Mouse (Mus musculus) embryonic facial prominence, embryonic 12.5 days (tissue): ENCODE results near the gene Tmed1. TPM values are rescaled to one million over a fixed set of nuclear protein-coding genes. Genes with fewer than 3 reads are reported as not detected.
A peak's percentile ranks its signal among the peaks of the same experiment; 100 is the strongest.
"Not testable (repeated sequence)": the region's sequence is repeated elsewhere in the genome, so short reads cannot be mapped to it uniquely, and the experiment has no call there.

Experiments used
- ATAC-seq: fragments of 200-750 bp; cut with Nextera tagmentation; 2 replicates; pipeline ENCODE4 v1.8.0; 2017; ENCODE audit not compliant: insufficient number of reproducible peaks, insufficient read depth, low FRiP score, low TSS enrichment
- H3K27ac ChIP-seq: fragments of 300-500 bp; sonication (generic); 2 replicates; pipeline ENCODE4 v1.5.1; 2016; ENCODE audit warnings: mild to moderate bottlenecking
- H3K27me3 ChIP-seq: fragments of 300-500 bp; sonication (generic); 2 replicates; pipeline ENCODE4 v1.6.1; 2016; ENCODE audit warnings: mild to moderate bottlenecking, moderate library complexity
- H3K36me3 ChIP-seq: fragments of 300-500 bp; sonication (generic); 2 replicates; pipeline ENCODE4 v1.6.1; 2016; ENCODE audit warnings: mild to moderate bottlenecking
- H3K4me1 ChIP-seq: fragments of 300-500 bp; sonication (generic); 2 replicates; pipeline ENCODE4 v1.6.1; 2016
- H3K4me2 ChIP-seq: fragments of 300-500 bp; sonication (generic); replicated peaks from 2 replicates; pipeline ENCODE4 v1.6.1; 2016; ENCODE audit warnings: mild to moderate bottlenecking, moderate library complexity
- H3K4me3 ChIP-seq: fragments of 300-500 bp; sonication (generic); 2 replicates; pipeline ENCODE4 v1.5.1; 2016; ENCODE audit warnings: mild to moderate bottlenecking
- H3K9ac ChIP-seq: fragments of 300-500 bp; sonication (generic); 2 replicates; pipeline ENCODE4 v1.6.1; 2016; ENCODE audit warnings: mild to moderate bottlenecking, moderate library complexity
- H3K9me3 ChIP-seq: fragments of 300-500 bp; sonication (generic); 2 replicates; pipeline ENCODE4 v1.6.1; 2016; ENCODE audit warnings: mild to moderate bottlenecking, moderate library complexity
- WGBS: fragments of 180-500 bp; shearing (Covaris S2); methylation state at CpG from one replicate; pipeline ENCODE4 v1.1.7; 2016; 5-methylcytosine and 5-hydroxymethylcytosine counted together
- microRNA-seq: library from miRNA; unstranded; fragments of <30 nt; microRNA quantifications from one replicate; pipeline ENCODE4, GENCODE M21; 2017
- polyA plus RNA-seq: library from polyadenylated mRNA; unstranded; fragments of >200 nt; fragmentation: Nextera tagmentation; extraction: Ambion mirVana; gene quantifications from 2 replicates; pipeline ENCODE4 v1.2.1, GENCODE M21; 2016

The Tmed1 gene
- polyA plus RNA-seq, 1 experiment from 2014 or later: 113 TPM

DNA sequence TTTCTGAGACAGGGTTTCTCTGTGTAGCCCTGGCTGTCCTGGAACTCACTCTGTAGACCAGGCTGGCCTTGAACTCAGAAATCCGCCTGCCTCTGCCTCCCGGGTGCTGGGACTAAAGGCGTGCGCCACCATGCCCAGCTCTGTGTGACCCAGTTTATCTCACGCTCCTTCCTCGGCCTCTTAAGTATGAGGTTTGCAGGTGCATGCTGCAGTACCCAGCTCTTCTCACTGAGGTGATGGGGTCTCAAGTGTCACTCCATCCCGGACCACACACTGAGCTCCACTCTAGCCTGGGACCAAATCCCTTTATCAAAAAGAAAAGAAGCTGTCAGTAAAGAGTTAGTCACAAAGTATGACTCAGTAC, 45.5 kb downstream of the Tmed1 start:
- not testable (repeated sequence) for H3K4me3 ChIP-seq, H3K27me3 ChIP-seq, ATAC-seq, H3K9ac ChIP-seq, H3K27ac ChIP-seq, H3K4me1 ChIP-seq, H3K4me2 ChIP-seq, H3K9me3 ChIP-seq
- 91% methylated on average over 7 of the region's 7 CpGs for WGBS
- peaks cover 37% of the 10 kb centered on the region for H3K36me3 ChIP-seq

DNA sequence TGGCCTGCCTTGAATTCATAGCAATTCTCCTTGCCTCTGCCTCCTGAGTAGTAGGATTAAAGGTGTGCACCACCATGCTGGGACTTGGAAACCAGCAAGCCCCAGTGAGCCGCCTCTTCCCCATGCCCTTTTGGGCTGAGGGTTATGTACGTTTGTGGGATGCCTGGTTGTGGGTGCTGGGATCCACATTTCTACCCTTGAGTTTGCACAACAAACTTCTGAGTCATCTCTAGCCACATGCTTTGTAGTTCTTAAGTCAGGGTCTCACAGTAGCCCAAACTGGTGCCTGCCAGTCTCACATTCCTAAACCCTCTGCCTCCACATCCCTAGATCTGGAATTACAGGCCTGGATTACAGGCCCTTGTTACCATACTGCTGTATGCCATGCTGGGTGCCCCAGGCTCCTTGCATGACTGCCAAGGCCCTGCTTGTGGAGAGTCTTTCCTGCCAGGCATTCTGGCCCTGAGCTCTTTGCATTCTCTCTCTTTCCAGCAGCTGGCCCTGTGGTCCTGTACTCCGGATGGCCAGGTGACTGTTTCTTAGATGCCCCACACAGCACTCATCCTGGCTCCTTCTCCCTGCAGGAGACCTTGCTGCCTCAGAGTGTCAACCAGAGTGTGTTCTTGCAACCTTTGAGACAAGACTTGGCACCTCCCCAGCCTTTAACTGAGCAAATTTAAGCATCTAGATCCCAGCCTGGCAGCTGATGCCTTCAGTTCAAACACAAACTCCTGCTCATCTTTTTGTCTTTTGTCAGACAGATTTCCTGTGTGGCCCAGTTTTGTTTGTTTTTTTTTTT, 46.1 kb downstream of the Tmed1 start:
- no peak for ATAC-seq
- Histone ChIP-seq H3K4me2 (no peak overlapping the region), H3K9ac (no peak overlapping the region), H3K27ac (no peak overlapping the region), H3K4me1 (no peaks in the 10 kb centered on the region), H3K9me3 (no peaks in the 10 kb centered on the region), H3K4me3 (no peak overlapping the region), H3K27me3 (no peaks in the 10 kb centered on the region), H3K36me3 (peaks cover 40% of the 10 kb centered on the region)
- 86% methylated on average over 3 of the region's 3 CpGs for WGBS

DNA sequence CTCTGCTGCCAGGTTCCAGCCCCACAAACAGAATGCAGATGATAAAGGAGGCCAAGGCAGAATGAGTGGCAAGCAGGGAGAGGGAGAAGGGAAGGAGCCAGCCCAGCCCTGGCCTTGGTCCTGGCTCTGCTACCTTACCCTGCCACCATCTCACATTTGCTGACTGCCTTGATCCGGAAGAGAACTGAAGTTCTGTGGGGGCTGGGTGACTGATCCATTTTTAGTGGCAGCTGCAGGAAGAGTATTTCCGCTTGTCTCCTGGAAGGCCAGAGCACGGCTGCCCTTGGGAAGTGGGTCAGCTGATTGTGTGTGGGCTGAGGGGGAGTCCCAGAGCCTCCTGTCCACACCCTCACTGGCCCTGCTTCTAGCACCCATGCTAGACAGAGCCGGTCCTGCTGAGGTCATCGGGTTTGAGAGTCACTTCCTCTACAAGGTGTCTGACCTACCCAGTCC, 46.9 kb downstream of the Tmed1 start:
- ATAC-seq: no peak
- H3K4me1 ChIP-seq: no peaks in the 10 kb centered on the region
- no peak overlapping the region for H3K9ac ChIP-seq
- H3K27me3 ChIP-seq: no peaks in the 10 kb centered on the region
- H3K9me3 ChIP-seq: no peaks in the 10 kb centered on the region
- 85% methylated on average over 5 of the region's 5 CpGs for WGBS
- H3K27ac ChIP-seq: no peak overlapping the region
- H3K36me3 ChIP-seq: peaks cover 33% of the 10 kb centered on the region
- no peak overlapping the region for H3K4me2 ChIP-seq
- no peak overlapping the region for H3K4me3 ChIP-seq

DNA sequence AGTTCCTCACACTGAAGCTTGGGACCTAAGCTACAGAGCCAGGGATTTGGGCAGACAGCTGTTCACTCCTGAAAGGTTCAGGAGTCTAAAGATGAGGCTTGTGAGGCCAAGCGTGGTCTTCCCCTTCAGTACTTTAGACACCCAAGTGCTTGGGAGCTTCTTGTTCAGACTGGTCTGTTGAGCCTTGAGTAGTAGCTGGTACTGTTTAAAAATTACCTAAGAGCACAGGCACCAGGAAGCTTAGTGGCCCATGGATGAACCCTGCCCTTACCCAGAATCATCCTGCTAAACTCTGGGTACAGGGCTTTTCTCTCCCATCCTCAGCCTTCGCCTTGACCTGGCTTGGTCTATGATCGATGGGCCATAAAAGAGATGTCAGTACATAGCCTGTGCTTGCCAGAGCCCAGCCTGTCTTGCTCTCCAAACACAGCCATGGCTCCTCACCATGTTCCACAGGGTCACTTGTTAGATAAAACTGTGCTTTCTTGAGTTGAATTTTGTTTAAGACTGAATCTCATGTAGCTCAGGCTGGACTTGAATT, 49.6 kb downstream of the Tmed1 start:
- no peaks in the 10 kb centered on the region for H3K27me3 ChIP-seq
- WGBS: 88% methylated on average over 3 of the region's 3 CpGs
- no peaks in the 10 kb centered on the region for H3K9me3 ChIP-seq
- no peaks in the 10 kb centered on the region for H3K4me1 ChIP-seq
- no peak overlapping the region for H3K9ac ChIP-seq
- peaks cover 17% of the 10 kb centered on the region; the same call in 1 of the 2 replicates for H3K36me3 ChIP-seq
- no peak overlapping the region for H3K27ac ChIP-seq
- no peak overlapping the region for H3K4me3 ChIP-seq
- no peak overlapping the region for H3K4me2 ChIP-seq
- no peak for ATAC-seq

DNA sequence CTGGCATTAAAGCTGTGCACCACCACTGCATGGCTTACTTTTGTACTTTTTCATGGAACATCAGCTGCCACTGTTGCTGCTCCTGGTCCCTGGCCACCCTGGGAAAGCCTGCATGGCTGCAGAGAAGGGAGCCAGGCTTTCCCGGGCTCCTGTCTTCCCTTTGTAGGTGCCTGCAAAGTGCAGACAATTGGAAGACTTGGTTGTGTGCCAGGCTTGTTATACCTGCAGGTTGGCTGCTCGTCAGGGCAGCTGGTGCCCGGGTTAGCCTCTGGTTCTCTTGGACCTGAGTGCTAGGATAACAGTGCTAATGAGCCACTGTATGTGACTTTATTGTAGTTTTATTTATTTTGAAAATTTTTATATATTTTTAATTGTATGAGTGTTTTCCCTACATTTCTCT, 51.2 kb downstream of the Tmed1 start:
- Histone ChIP-seq H3K4me2 (no peak overlapping the region), H3K9me3 (no peaks in the 10 kb centered on the region), H3K27ac (no peak overlapping the region), H3K4me3 (no peak overlapping the region), H3K4me1 (no peaks in the 10 kb centered on the region), H3K9ac (no peak overlapping the region), H3K27me3 (no peaks in the 10 kb centered on the region), H3K36me3 (peaks cover 12% of the 10 kb centered on the region; the same call in 1 of the 2 replicates)
- 99% methylated on average over 3 of the region's 3 CpGs for WGBS
- ATAC-seq: no peak

Small RNA genes lying within 50 kb of the gene (microRNA-seq; reads per million reads assigned to microRNA genes)
- gene Mir199a-1: 33.0 reads per million, percentile 40 among the genes with 10 or more reads in this experiment

Other genes with a start within 250 kb of the Tmed1 start
- 33.6 and 33.9 TPM in 2 replicates for gene Atg4d, start 245.0 kb downstream of the Tmed1 start, polyA plus RNA-seq
- 16.8 and 17.9 TPM in 2 replicates for gene Kri1, start 222.3 kb downstream of the Tmed1 start, polyA plus RNA-seq
- 51.7 and 52.5 TPM in 2 replicates for gene Cdkn2d, start 218.8 kb downstream of the Tmed1 start, polyA plus RNA-seq
- 15.8 and 18.2 TPM in 2 replicates for gene Ap1m2, start 197.9 kb downstream of the Tmed1 start, polyA plus RNA-seq
- gene Slc44a2, start 189.6 kb downstream of the Tmed1 start, polyA plus RNA-seq: 117 and 118 TPM in 2 replicates
- gene Ilf3, start 142.4 kb downstream of the Tmed1 start, polyA plus RNA-seq: 277 and 284 TPM in 2 replicates
- gene Qtrt1, start 98.4 kb downstream of the Tmed1 start, polyA plus RNA-seq: 48.7 and 50.2 TPM in 2 replicates
- gene Dnm2, start 85.3 kb downstream of the Tmed1 start, polyA plus RNA-seq: 75.3 and 76.7 TPM in 2 replicates
- gene AB124611, start 15.9 kb upstream of the Tmed1 start, polyA plus RNA-seq: 3.9 and 5.7 TPM in 2 replicates
- gene Carm1, start 36.6 kb upstream of the Tmed1 start, polyA plus RNA-seq: 79.5 and 86.8 TPM in 2 replicates
- gene Timm29, start 82.5 kb upstream of the Tmed1 start, polyA plus RNA-seq: 40.6 and 41.8 TPM in 2 replicates
- 19.1 and 22.6 TPM in 2 replicates for gene Yipf2, start 82.6 kb upstream of the Tmed1 start, polyA plus RNA-seq
- gene Smarca4, start 105.9 kb upstream of the Tmed1 start, polyA plus RNA-seq: 126 and 130 TPM in 2 replicates
- 33.5 and 36.8 TPM in 2 replicates for gene Ldlr, start 213.2 kb upstream of the Tmed1 start, polyA plus RNA-seq